Mouse (Mus musculus): Measurements from ENCODE around the gene Cnr1.

DNA sequence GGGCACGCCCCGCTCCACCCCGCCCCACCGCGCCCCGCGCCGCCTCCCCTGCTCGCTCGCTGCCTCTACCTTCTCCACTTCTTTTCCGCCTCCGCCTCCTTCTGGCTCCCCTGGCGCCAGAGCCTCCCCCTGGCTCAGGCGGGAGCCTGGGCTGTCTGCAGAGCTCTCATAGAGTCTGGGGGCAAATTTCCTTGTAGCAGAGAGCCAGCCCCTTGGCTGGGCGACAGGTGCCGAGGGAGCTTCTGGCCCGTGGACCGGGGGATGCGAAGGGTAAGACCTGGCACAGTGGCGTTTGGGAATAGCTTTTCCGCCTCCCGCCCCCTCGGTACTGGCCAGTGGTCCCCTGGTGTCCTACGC lies 474 bp downstream of the Cnr1 start:
- TF ChIP-seq CTCF (IDR thresholded peaks at IDR 0.05; ENCODE audit: extremely low read depth, insufficient read length, insufficient replicate concordance, low read depth, low read length) (no peak), POLR2A (IDR thresholded peaks at IDR 0.05; ENCODE audit: low read depth, low read length) (no peak)

Measured in small intestine, adult 2 months (tissue).